Mouse (Mus musculus): ENCODE measurements around the gene Nfia.

DNA sequence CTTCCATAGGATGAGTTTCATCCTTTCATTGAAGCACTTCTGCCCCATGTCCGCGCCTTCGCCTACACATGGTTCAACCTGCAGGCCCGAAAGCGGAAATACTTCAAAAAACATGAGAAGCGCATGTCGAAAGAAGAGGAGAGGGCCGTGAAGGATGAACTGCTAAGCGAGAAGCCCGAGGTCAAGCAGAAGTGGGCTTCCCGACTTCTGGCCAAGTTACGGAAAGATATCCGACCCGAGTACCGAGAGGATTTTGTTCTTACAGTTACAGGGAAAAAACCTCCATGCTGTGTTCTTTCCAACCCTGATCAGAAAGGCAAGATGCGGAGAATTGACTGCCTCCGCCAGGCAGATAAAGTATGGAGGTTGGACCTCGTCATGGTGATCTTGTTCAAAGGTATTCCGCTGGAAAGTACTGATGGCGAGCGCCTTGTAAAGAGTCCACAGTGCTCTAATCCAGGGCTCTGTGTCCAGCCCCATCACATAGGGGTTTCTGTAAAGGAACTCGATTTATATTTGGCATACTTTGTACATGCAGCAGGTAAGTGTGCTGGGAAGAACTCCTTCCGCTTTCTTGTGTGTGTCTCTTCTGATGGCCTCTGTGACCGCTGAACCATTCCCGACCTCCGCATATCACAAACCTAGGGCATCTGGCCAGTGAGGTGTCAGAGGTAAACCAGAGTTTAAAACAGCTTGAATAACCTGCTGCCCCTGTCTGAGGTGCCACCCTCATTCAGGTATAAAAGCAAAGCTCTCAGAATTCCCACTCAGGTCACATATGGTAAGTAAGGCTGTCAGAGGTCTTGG is 10.7 kb downstream of the Nfia start:
- TF ChIP-seq CTCF (IDR thresholded peaks at IDR 0.05; ENCODE audit: low read depth, low read length) (no peak), GATA1 (IDR thresholded peaks at IDR 0.05; ENCODE audit: borderline replicate concordance, low read length) (no peak), GATA2 (IDR thresholded peaks at IDR 0.05; ENCODE audit: borderline replicate concordance, low read depth, low read length) (no peak), TAL1 (conservative IDR thresholded peaks at IDR 0.05; ENCODE audit: low read depth, low read length) (no peak)

All from G1E (cell line).